Mouse (Mus musculus): ENCODE data around the gene Olfr1336. TPM values are rescaled to one million over a fixed set of nuclear protein-coding genes. Genes with fewer than 3 reads are reported as not detected.
A peak's percentile ranks its signal among the peaks of the same experiment; 100 is the strongest.

The Olfr1336 gene
- not detected in 2 replicates for polyA plus RNA-seq (2015; fragmentation: Nextera tagmentation; extraction: Ambion mirVana)

GRCm38 (mm10) chr7:6455868-6456267 lies at the start of gene Olfr1336:
Olfr1336 (plus strand) TSS chr7:6456168.
- no peak for TF ChIP-seq CTCF (IDR thresholded peaks at IDR 0.05; ENCODE audit: low read depth)
- ATAC-seq, result no peak
- Histone ChIP-seq H3K4me3 (ENCODE audit: low read depth, low read length) (no peak within 1 kb of the TSS), H3K4me2 (replicated peaks; ENCODE audit: low read depth) (no peak within 1 kb of the TSS), H3K4me1 (replicated peaks; ENCODE audit: control insufficient read depth, insufficient read depth, low read length) (no peaks in the 10 kb centered on the region), H3K36me3 (ENCODE audit: control insufficient read depth, insufficient read depth) (no peaks in the 10 kb centered on the region), H3K27me3 (replicated peaks; ENCODE audit: control insufficient read depth, insufficient read depth, low read length) (no peaks in the 10 kb centered on the region), H3K9me3 (ENCODE audit: control insufficient read depth) (no peaks in the 10 kb centered on the region), H3K9ac (ENCODE audit: low read depth, low read length) (no peak within 1 kb of the TSS), H3K27ac (ENCODE audit: low read depth, low read length) (no peak within 1 kb of the TSS)

GRCm38 (mm10) chr7:6410043-6410442 lies 45.9 kb upstream of the Olfr1336 start, which contains the start of gene Gm20715:
Gm20715 (plus strand) TSS chr7:6410277.
- peak; percentile 48 for TF ChIP-seq CTCF (IDR thresholded peaks at IDR 0.05; ENCODE audit: low read depth)
- Histone ChIP-seq H3K4me1 (replicated peaks; ENCODE audit: control insufficient read depth, insufficient read depth, low read length) (no peaks in the 10 kb centered on the region), H3K36me3 (ENCODE audit: control insufficient read depth, insufficient read depth) (no peaks in the 10 kb centered on the region), H3K27me3 (replicated peaks; ENCODE audit: control insufficient read depth, insufficient read depth, low read length) (no peaks in the 10 kb centered on the region), H3K9ac (ENCODE audit: low read depth, low read length) (no peak within 1 kb of the TSS), H3K9me3 (ENCODE audit: control insufficient read depth) (no peaks in the 10 kb centered on the region), H3K4me2 (replicated peaks; ENCODE audit: low read depth) (no peak within 1 kb of the TSS), H3K27ac (ENCODE audit: low read depth, low read length) (no peak within 1 kb of the TSS), H3K4me3 (ENCODE audit: low read depth, low read length) (no peak within 1 kb of the TSS)
- peak; percentile 99 for ATAC-seq
- 1% methylated on average over 17 of the region's 17 CpGs for WGBS

- Histone ChIP-seq H3K27me3 (replicated peaks; ENCODE audit: control insufficient read depth, insufficient read depth, low read length) (no peaks in the 10 kb centered on the region), H3K27ac (ENCODE audit: low read depth, low read length) (no peak overlapping the region), H3K9me3 (ENCODE audit: control insufficient read depth) (no peaks in the 10 kb centered on the region), H3K4me2 (replicated peaks; ENCODE audit: low read depth) (no peak overlapping the region), H3K4me3 (ENCODE audit: low read depth, low read length) (no peak overlapping the region), H3K4me1 (replicated peaks; ENCODE audit: control insufficient read depth, insufficient read depth, low read length) (no peaks in the 10 kb centered on the region), H3K36me3 (ENCODE audit: control insufficient read depth, insufficient read depth) (no peaks in the 10 kb centered on the region), H3K9ac (ENCODE audit: low read depth, low read length) (no peak overlapping the region)
- WGBS, result 9% methylated on average over 18 of the region's 22 CpGs
- no peak for TF ChIP-seq CTCF (IDR thresholded peaks at IDR 0.05; ENCODE audit: low read depth)
- no peak for ATAC-seq
Measured at GRCm38 (mm10) chr7:6414626-6415441, 41.1 kb upstream of the Olfr1336 start.

- H3K27ac ChIP-seq (ENCODE audit: low read depth, low read length), result no peak overlapping the region
- H3K27me3 ChIP-seq (replicated peaks; ENCODE audit: control insufficient read depth, insufficient read depth, low read length), result no peaks in the 10 kb centered on the region
- H3K9ac ChIP-seq (ENCODE audit: low read depth, low read length), result no peak overlapping the region
- no peak overlapping the region for H3K4me3 ChIP-seq (ENCODE audit: low read depth, low read length)
- H3K4me1 ChIP-seq (replicated peaks; ENCODE audit: control insufficient read depth, insufficient read depth, low read length), result no peaks in the 10 kb centered on the region
- H3K9me3 ChIP-seq (ENCODE audit: control insufficient read depth), result no peaks in the 10 kb centered on the region
- 21% methylated on average over 8 of the region's 8 CpGs for WGBS
- no peak for ATAC-seq
- H3K4me2 ChIP-seq (replicated peaks; ENCODE audit: low read depth), result no peak overlapping the region
- no peak for TF ChIP-seq CTCF (IDR thresholded peaks at IDR 0.05; ENCODE audit: low read depth)
- H3K36me3 ChIP-seq (ENCODE audit: control insufficient read depth, insufficient read depth), result no peaks in the 10 kb centered on the region
Measured at GRCm38 (mm10) chr7:6415442-6415787, 40.6 kb upstream of the Olfr1336 start.

GRCm38 (mm10) chr7:6419894-6420293 lies 36.1 kb upstream of the Olfr1336 start:
- TF ChIP-seq CTCF (IDR thresholded peaks at IDR 0.05; ENCODE audit: low read depth), result no peak
- no peaks in the 10 kb centered on the region for H3K27me3 ChIP-seq (replicated peaks; ENCODE audit: control insufficient read depth, insufficient read depth, low read length)
- H3K4me3 ChIP-seq (ENCODE audit: low read depth, low read length), result no peak overlapping the region
- no peak overlapping the region for H3K4me2 ChIP-seq (replicated peaks; ENCODE audit: low read depth)
- H3K36me3 ChIP-seq (ENCODE audit: control insufficient read depth, insufficient read depth), result no peaks in the 10 kb centered on the region
- H3K9me3 ChIP-seq (ENCODE audit: control insufficient read depth), result no peaks in the 10 kb centered on the region
- no peak for ATAC-seq
- 76% methylated on average over 6 of the region's 6 CpGs for WGBS
- no peak overlapping the region for H3K27ac ChIP-seq (ENCODE audit: low read depth, low read length)
- H3K9ac ChIP-seq (ENCODE audit: low read depth, low read length), result no peak overlapping the region
- no peaks in the 10 kb centered on the region for H3K4me1 ChIP-seq (replicated peaks; ENCODE audit: control insufficient read depth, insufficient read depth, low read length)

GRCm38 (mm10) chr7:6429381-6429780 lies 26.6 kb upstream of the Olfr1336 start:
- peaks cover 6% of the 10 kb centered on the region; the same call in 1 of the 2 replicates for H3K9me3 ChIP-seq (ENCODE audit: control insufficient read depth)
- H3K4me1 ChIP-seq (replicated peaks; ENCODE audit: control insufficient read depth, insufficient read depth, low read length), result no peaks in the 10 kb centered on the region
- no peak for ATAC-seq
- peak; percentile 21 for TF ChIP-seq CTCF (IDR thresholded peaks at IDR 0.05; ENCODE audit: low read depth)
- H3K36me3 ChIP-seq (ENCODE audit: control insufficient read depth, insufficient read depth), result no peaks in the 10 kb centered on the region
- H3K27me3 ChIP-seq (replicated peaks; ENCODE audit: control insufficient read depth, insufficient read depth, low read length), result no peaks in the 10 kb centered on the region
- no peak overlapping the region for H3K9ac ChIP-seq (ENCODE audit: low read depth, low read length)
- 86% methylated on average over 3 of the region's 3 CpGs for WGBS
- H3K4me3 ChIP-seq (ENCODE audit: low read depth, low read length), result no peak overlapping the region
- H3K27ac ChIP-seq (ENCODE audit: low read depth, low read length), result no peak overlapping the region
- H3K4me2 ChIP-seq (replicated peaks; ENCODE audit: low read depth), result no peak overlapping the region
